Mouse (Mus musculus) forebrain, embryonic 11.5 days (tissue): Measurements from ENCODE around the gene Mdfi. TPM values are rescaled to one million over a fixed set of nuclear protein-coding genes. Genes with fewer than 3 reads are reported as not detected.
A peak's percentile ranks its signal among the peaks of the same experiment; 100 is the strongest.

ENCODE experiments used
- ATAC-seq: fragments of 200-750 bp; cut with Nextera tagmentation; replicated peaks from 2 replicates; pipeline ENCODE4 v1.8.0; 2017; ENCODE audit warnings: moderate TSS enrichment; ENCODE audit not compliant: low FRiP score
- DNase-seq: peaks from one replicate; pipeline ENCODE4 v3.0.0-alpha.2; 2017; ENCODE audit warnings: low spot score
- H3K27ac ChIP-seq: fragments of 300-500 bp; sonication (generic); 2 replicates; pipeline ENCODE4 v1.5.1; 2014; ENCODE audit warnings: low read depth, low read length
- H3K27me3 ChIP-seq: fragments of 300-500 bp; sonication (generic); 2 replicates; pipeline ENCODE4 v1.6.1; 2014; ENCODE audit warnings: mild to moderate bottlenecking, low read length, mixed read lengths; ENCODE audit not compliant: control insufficient read depth, insufficient read depth
- H3K36me3 ChIP-seq: fragments of 300-500 bp; sonication (generic); 2 replicates; pipeline ENCODE4 v1.6.1; 2014; ENCODE audit warnings: mild to moderate bottlenecking, low read length, moderate library complexity, mixed read lengths; ENCODE audit not compliant: control insufficient read depth, insufficient read depth
- H3K4me1 ChIP-seq: fragments of 300-500 bp; sonication (generic); replicated peaks from 2 replicates; pipeline ENCODE4 v1.6.1; 2014; ENCODE audit warnings: low read length, mixed read lengths; ENCODE audit not compliant: control insufficient read depth, insufficient read depth
- H3K4me2 ChIP-seq: fragments of 300-500 bp; sonication (generic); 2 replicates; pipeline ENCODE4 v1.6.1; 2014; ENCODE audit warnings: low read depth, mild to moderate bottlenecking, low read length, moderate library complexity, mixed read lengths; ENCODE audit not compliant: severe bottlenecking
- H3K4me3 ChIP-seq: fragments of 300-500 bp; sonication (generic); 2 replicates; pipeline ENCODE4 v1.5.1; 2014; ENCODE audit warnings: low read depth, low read length
- H3K9ac ChIP-seq: fragments of 300-500 bp; sonication (generic); 2 replicates; pipeline ENCODE4 v1.6.1; 2014; ENCODE audit warnings: low read length
- H3K9me3 ChIP-seq: fragments of 300-500 bp; sonication (generic); 2 replicates; pipeline ENCODE4 v1.6.1; 2016; ENCODE audit warnings: low read length, mixed read lengths; ENCODE audit not compliant: control insufficient read depth
- WGBS: fragments of 180-500 bp; shearing (Covaris S2); extraction: QIAGEN DNeasy Blood & Tissue Kit; methylation state at CpG from one replicate; pipeline ENCODE4 v1.1.7; 2014; 5-methylcytosine and 5-hydroxymethylcytosine counted together
- polyA plus RNA-seq: library from polyadenylated mRNA; unstranded; fragments of >200 nt; fragmentation: Nextera tagmentation; extraction: Ambion mirVana; gene quantifications from 2 replicates; pipeline ENCODE4 v1.2.1, GENCODE M21; 2014

Gene Mdfi
- polyA plus RNA-seq, 1 experiment from 2014 or later: 20.6 TPM

- Histone ChIP-seq H3K4me1 (peaks cover 8% of the 10 kb centered on the region; the same call in 1 of the 2 replicates), H3K27me3 (no peaks in the 10 kb centered on the region), H3K36me3 (no peaks in the 10 kb centered on the region), H3K27ac (no peak overlapping the region), H3K9me3 (no peaks in the 10 kb centered on the region), H3K9ac (no peak overlapping the region), H3K4me2 (no peak overlapping the region), H3K4me3 (no peak overlapping the region)
- DNase-seq (no peak), ATAC-seq (no peak)
- 82% methylated on average over 13 of the region's 13 CpGs for WGBS
Measured at GRCm38 (mm10) chr17:47818038-47818725, 16.3 kb downstream of the Mdfi start.

- DNase-seq (no peak), ATAC-seq (no peak)
- Histone ChIP-seq H3K4me3 (no peak overlapping the region), H3K27ac (no peak overlapping the region), H3K4me2 (no peak overlapping the region), H3K4me1 (peaks cover 11% of the 10 kb centered on the region; the same call in 1 of the 2 replicates), H3K36me3 (no peaks in the 10 kb centered on the region), H3K9me3 (no peaks in the 10 kb centered on the region), H3K9ac (no peak overlapping the region), H3K27me3 (peaks cover 4% of the 10 kb centered on the region; the same call in 1 of the 2 replicates)
- 54% methylated on average over 10 of the region's 10 CpGs for WGBS
Measured at GRCm38 (mm10) chr17:47815446-47815845, 19.0 kb downstream of the Mdfi start.

DNA sequence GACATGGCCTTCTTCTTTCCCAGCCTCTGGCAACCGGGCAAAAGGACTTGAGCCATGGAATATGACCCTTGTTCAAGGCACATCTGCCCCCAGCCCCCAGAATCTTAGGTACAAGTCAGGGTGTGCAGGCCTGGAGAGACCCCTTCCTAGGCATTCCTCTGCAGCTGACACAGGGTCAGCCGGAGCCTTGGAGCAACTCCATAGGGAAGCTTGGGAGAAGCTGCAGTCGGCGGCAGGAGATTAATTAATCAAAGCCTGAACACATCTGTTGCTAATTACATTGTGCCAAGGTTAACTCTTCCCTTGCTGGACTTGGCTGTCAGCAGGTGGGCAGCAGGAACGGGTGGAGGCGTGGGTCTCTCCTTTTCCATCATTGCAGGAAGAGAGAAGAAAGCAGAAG is 20.0 kb downstream of the Mdfi start:
- Histone ChIP-seq H3K9ac (no peak overlapping the region), H3K4me3 (no peak overlapping the region), H3K27ac (no peak overlapping the region), H3K4me2 (no peak overlapping the region), H3K9me3 (no peaks in the 10 kb centered on the region), H3K27me3 (peaks cover 4% of the 10 kb centered on the region; the same call in 1 of the 2 replicates), H3K36me3 (no peaks in the 10 kb centered on the region), H3K4me1 (peaks cover 11% of the 10 kb centered on the region; the same call in 1 of the 2 replicates)
- DNase-seq (no peak), ATAC-seq (no peak)
- 21% methylated on average over 6 of the region's 6 CpGs for WGBS

- WGBS: 52% methylated on average over 5 of the region's 5 CpGs
- H3K27me3 ChIP-seq: peaks cover 4% of the 10 kb centered on the region; the same call in 1 of the 2 replicates
- no peaks in the 10 kb centered on the region for H3K36me3 ChIP-seq
- no peak for ATAC-seq
- H3K9me3 ChIP-seq: no peaks in the 10 kb centered on the region
- H3K4me1 ChIP-seq: peaks cover 11% of the 10 kb centered on the region; the same call in 1 of the 2 replicates
- no peak overlapping the region for H3K9ac ChIP-seq
- H3K4me3 ChIP-seq: no peak overlapping the region
- H3K4me2 ChIP-seq: no peak overlapping the region
- no peak overlapping the region for H3K27ac ChIP-seq
- no peak for DNase-seq
Measured at GRCm38 (mm10) chr17:47813616-47814015, 20.9 kb downstream of the Mdfi start.

DNA sequence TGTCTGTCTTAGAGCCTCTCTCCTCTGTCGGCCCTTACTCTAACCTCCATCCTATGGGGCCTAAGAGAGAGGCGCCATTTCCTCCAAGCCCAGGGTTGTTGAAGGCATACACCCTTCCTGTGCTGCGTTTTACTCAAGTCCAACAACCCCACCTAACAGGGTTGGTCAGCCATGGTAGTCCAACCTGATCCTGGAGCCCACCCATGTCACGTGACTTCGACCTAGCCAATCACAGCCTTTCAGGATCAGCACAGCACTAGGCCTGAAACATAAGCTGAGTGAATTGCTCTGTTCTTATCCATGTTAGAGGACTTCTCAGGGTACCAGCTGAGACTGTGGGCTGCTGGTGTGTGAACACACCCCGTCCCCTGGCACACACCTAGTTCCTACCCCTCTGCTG is 22.3 kb downstream of the Mdfi start:
- DNase-seq (no peak), ATAC-seq (no peak)
- Histone ChIP-seq H3K4me2 (no peak overlapping the region), H3K9ac (no peak overlapping the region), H3K27me3 (peaks cover 4% of the 10 kb centered on the region; the same call in 1 of the 2 replicates), H3K4me1 (peaks cover 11% of the 10 kb centered on the region; the same call in 1 of the 2 replicates), H3K9me3 (no peaks in the 10 kb centered on the region), H3K36me3 (no peaks in the 10 kb centered on the region), H3K27ac (no peak overlapping the region), H3K4me3 (no peak overlapping the region)
- WGBS: 85% methylated on average over 6 of the region's 6 CpGs

GRCm38 (mm10) chr17:47811265-47811800 is 23.2 kb downstream of the Mdfi start:
- Histone ChIP-seq H3K4me2 (no peak overlapping the region), H3K27ac (no peak overlapping the region), H3K36me3 (no peaks in the 10 kb centered on the region), H3K4me1 (peaks cover 11% of the 10 kb centered on the region; the same call in 1 of the 2 replicates), H3K27me3 (peaks cover 4% of the 10 kb centered on the region; the same call in 1 of the 2 replicates), H3K9me3 (no peaks in the 10 kb centered on the region), H3K4me3 (no peak overlapping the region), H3K9ac (no peak overlapping the region)
- peak; percentile 53 for DNase-seq
- 36% methylated on average over 15 of the region's 15 CpGs for WGBS
- ATAC-seq: no peak

DNA sequence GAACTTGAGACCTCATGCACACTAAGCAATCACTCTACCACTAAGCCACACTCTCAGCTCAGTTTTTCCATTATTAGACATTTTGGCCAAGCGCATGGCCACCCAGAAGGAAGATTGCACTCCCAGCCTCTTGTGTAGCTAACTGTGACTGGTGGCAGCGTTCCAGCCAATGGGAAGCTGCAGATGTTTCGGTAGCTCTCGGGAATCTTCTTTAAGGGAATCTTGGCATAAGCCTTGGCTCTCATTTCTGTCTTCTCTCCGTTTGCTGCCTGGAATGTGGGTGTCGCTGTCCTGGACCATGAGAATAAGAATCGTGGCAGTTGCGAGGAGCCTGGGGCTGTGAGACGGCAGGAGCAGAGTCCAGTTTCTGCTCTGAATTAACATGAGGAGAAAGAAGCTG is 28.3 kb downstream of the Mdfi start:
- H3K9ac ChIP-seq: no peak overlapping the region
- no peak for DNase-seq
- H3K4me1 ChIP-seq: peaks cover 15% of the 10 kb centered on the region
- H3K27ac ChIP-seq: no peak overlapping the region
- H3K9me3 ChIP-seq: no peaks in the 10 kb centered on the region
- H3K4me2 ChIP-seq: no peak overlapping the region
- WGBS: 75% methylated on average over 9 of the region's 9 CpGs
- no peak overlapping the region for H3K4me3 ChIP-seq
- no peak for ATAC-seq
- peaks cover 2% of the 10 kb centered on the region; the same call in 1 of the 2 replicates for H3K27me3 ChIP-seq
- no peaks in the 10 kb centered on the region for H3K36me3 ChIP-seq

DNA sequence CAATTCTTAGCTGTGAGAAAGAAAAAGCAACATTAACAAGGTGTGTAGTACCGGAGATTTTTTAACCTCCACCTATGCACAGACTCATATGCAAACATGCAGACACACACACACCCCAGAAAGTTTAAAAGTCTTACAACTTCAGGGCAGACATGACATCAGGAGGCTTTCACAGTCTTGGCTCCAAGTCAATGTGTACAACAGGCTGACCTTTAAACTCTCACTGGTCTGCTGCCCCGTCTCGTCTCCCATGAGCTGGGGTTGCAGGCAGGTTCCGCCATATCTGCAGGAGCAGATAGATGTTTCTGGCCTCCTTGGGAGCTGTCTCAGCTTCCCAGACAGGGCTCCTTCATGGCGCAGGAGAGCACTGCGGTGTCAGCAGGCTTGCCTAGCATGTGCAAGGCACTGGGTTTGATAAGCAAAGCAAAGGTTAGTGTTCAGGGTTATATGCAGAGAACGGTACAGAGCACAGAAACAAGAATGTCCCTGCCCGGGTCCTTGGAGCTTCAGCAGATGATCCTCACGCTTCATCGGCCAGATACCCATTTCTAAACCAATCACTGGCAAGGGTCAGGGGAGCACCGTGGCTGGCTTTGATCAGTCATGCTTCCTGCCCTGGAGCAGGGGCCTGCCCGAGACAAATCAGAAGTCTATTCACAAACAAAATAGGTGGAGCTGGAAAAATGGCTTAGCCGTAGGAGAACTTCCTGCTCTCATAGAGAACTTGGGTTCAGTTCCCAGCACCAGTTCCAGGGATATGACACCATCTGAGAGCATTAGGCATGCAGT is 29.2 kb downstream of the Mdfi start:
- H3K4me3 ChIP-seq: no peak overlapping the region
- ATAC-seq (no peak), DNase-seq (no peak)
- H3K9ac ChIP-seq: no peak overlapping the region
- H3K27me3 ChIP-seq: peaks cover 2% of the 10 kb centered on the region; the same call in 1 of the 2 replicates
- no peak overlapping the region for H3K27ac ChIP-seq
- H3K9me3 ChIP-seq: no peaks in the 10 kb centered on the region
- H3K4me2 ChIP-seq: no peak overlapping the region
- no peaks in the 10 kb centered on the region for H3K36me3 ChIP-seq
- 35% methylated on average over 13 of the region's 13 CpGs for WGBS
- peaks cover 12% of the 10 kb centered on the region for H3K4me1 ChIP-seq
